Mouse (Mus musculus) heart, adult 2 months (tissue): ENCODE data around the gene D930048N14Rik.

Experiments
- CTCF ChIP-seq: fragments of 200-600 bp; IDR thresholded peaks from 2 replicates; pipeline ENCODE4 v1.8.1; 2022; ENCODE audit warnings: antibody characterized with exemption, mild to moderate bottlenecking, moderate library complexity
- POLR2A ChIP-seq: fragments of 200-500 bp; IDR thresholded peaks from 2 replicates; pipeline ENCODE4 v1.6.1; 2011; ENCODE audit warnings: mild to moderate bottlenecking, low read depth, low read length, control low read depth; ENCODE audit not compliant: insufficient read depth

- TF ChIP-seq POLR2A (no peak), CTCF (no peak)
These were observed 41.4 kb upstream of the D930048N14Rik start for GRCm38 (mm10) chr11:51609266-51609909.
